Mouse (Mus musculus) hindbrain, postnatal 0 days (tissue): ENCODE measurements around the gene Ctdspl. TPM values are rescaled to one million over a fixed set of nuclear protein-coding genes. Genes with fewer than 3 reads are reported as not detected.

Source experiments
- ATAC-seq: fragments of 200-750 bp; cut with Nextera tagmentation; 2 replicates; pipeline ENCODE4 v1.8.0; 2017; ENCODE audit warnings: mild to moderate bottlenecking, moderate TSS enrichment, moderate library complexity
- DNase-seq: peaks from one replicate; pipeline ENCODE4 v3.0.0-alpha.2; 2015; ENCODE audit warnings: low spot score
- H3K27ac ChIP-seq: fragments of 300-500 bp; sonication (generic); 2 replicates; pipeline ENCODE4 v1.5.1; 2014; ENCODE audit warnings: mild to moderate bottlenecking
- H3K27me3 ChIP-seq: fragments of 300-500 bp; sonication (generic); 2 replicates; pipeline ENCODE4 v1.6.1; 2014; ENCODE audit warnings: low read length, mixed read lengths; ENCODE audit not compliant: insufficient read depth
- H3K36me3 ChIP-seq: fragments of 300-500 bp; sonication (generic); 2 replicates; pipeline ENCODE4 v1.6.1; 2014; ENCODE audit warnings: low read length, mixed read lengths; ENCODE audit not compliant: insufficient read depth
- H3K4me1 ChIP-seq: fragments of 300-500 bp; sonication (generic); 2 replicates; pipeline ENCODE4 v1.6.1; 2014; ENCODE audit warnings: antibody characterized with exemption, low read length, mixed read lengths; ENCODE audit not compliant: insufficient read depth
- H3K4me2 ChIP-seq: fragments of 300-500 bp; sonication (generic); 2 replicates; pipeline ENCODE4 v1.6.1; 2014; ENCODE audit warnings: low read depth, mild to moderate bottlenecking, low read length, moderate library complexity, mixed read lengths
- H3K4me3 ChIP-seq: fragments of 300-500 bp; sonication (generic); 2 replicates; pipeline ENCODE4 v1.5.1; 2014; ENCODE audit warnings: low read length
- H3K9ac ChIP-seq: fragments of 300-500 bp; sonication (generic); replicated peaks from 2 replicates; pipeline ENCODE4 v1.6.1; 2014; ENCODE audit warnings: mild to moderate bottlenecking, low read length, moderate library complexity, mixed read lengths
- H3K9me3 ChIP-seq: fragments of 300-500 bp; sonication (generic); 2 replicates; pipeline ENCODE4 v1.6.1; 2016; ENCODE audit warnings: low read length, mixed read lengths
- CTCF ChIP-seq: IDR thresholded peaks from 2 replicates; pipeline ENCODE4 v1.5.1; 2016; ENCODE audit warnings: antibody characterized with exemption, control low read depth, low read depth
- WGBS: fragments of 180-500 bp; shearing (Covaris S2); extraction: QIAGEN DNeasy Blood & Tissue Kit; methylation state at CpG from one replicate; pipeline ENCODE4 v1.1.7; 2014; 5-methylcytosine and 5-hydroxymethylcytosine counted together
- polyA plus RNA-seq: library from polyadenylated mRNA; unstranded; fragments of >200 nt; fragmentation: Nextera tagmentation; extraction: Ambion mirVana; gene quantifications from 2 replicates; pipeline ENCODE4 v1.2.1, GENCODE M21; 2015
- total RNA-seq: library from RNA; depleted of rRNA; stranded (reverse); fragments of >200 nt; gene quantifications from 2 replicates; pipeline ENCODE4 v1.2.3, GENCODE M21; 2014

Ctdspl gene
- total and polyA plus RNA-seq, 2 experiments from 2014 or later: 5.5 to 8.4 TPM

DNA sequence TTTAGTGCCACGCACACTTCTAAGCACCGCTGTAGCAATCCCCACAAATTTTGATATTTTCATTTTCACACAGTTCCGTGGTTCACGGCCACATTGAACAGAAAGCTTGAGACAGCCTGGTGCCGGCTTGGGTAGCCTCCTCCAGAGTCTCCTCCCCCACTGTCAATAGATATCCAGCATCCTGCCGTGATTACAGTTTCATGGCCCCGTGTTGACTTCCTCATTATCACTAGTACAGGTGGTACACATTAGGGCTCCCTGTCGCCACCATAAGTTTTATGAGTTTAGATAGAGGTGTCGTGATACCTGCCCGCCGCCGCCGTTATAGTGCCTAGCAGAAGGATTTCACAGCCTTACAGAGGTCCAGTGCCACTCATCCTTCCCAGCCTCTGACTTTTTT lies 8.8 kb downstream of the Ctdspl start:
- Histone ChIP-seq H3K4me1 (no peaks in the 10 kb centered on the region; the same call in 1 of the 2 replicates), H3K9me3 (no peaks in the 10 kb centered on the region), H3K9ac (no peak overlapping the region), H3K36me3 (no peaks in the 10 kb centered on the region), H3K27ac (no peak overlapping the region), H3K4me3 (no peak overlapping the region), H3K27me3 (no peaks in the 10 kb centered on the region), H3K4me2 (no peak overlapping the region)
- DNase-seq: no peak
- ATAC-seq: no peak
- TF ChIP-seq CTCF: no peak
- 87% methylated on average over 13 of the region's 13 CpGs for WGBS

DNA sequence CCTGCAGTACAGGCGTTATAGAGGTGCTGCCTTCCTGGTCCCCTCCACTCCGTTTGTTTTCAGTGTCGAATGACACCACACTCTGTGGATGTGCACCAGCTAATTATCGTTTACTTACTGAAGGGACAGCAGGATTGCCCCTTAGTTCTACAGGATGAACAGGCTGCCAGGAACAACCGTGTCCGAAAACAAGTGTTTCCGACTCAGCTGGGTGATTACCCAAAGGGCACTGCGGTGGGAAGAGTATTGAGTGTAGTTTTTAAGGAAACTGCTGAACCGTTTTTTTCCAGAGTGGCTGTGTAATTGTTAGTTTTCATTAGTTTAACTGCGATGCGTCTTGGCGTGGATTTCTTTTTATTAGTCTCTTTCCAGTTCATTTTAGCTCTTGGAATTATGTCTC lies 9.8 kb downstream of the Ctdspl start:
- no peak overlapping the region for H3K4me2 ChIP-seq
- no peak for ATAC-seq
- no peaks in the 10 kb centered on the region for H3K27me3 ChIP-seq
- no peaks in the 10 kb centered on the region for H3K36me3 ChIP-seq
- TF ChIP-seq CTCF: no peak
- H3K4me3 ChIP-seq: no peak overlapping the region
- no peak overlapping the region for H3K9ac ChIP-seq
- no peak overlapping the region for H3K27ac ChIP-seq
- no peaks in the 10 kb centered on the region; the same call in 1 of the 2 replicates for H3K4me1 ChIP-seq
- 50% methylated on average over 12 of the region's 12 CpGs for WGBS
- DNase-seq: peak; percentile 23
- H3K9me3 ChIP-seq: no peaks in the 10 kb centered on the region

DNA sequence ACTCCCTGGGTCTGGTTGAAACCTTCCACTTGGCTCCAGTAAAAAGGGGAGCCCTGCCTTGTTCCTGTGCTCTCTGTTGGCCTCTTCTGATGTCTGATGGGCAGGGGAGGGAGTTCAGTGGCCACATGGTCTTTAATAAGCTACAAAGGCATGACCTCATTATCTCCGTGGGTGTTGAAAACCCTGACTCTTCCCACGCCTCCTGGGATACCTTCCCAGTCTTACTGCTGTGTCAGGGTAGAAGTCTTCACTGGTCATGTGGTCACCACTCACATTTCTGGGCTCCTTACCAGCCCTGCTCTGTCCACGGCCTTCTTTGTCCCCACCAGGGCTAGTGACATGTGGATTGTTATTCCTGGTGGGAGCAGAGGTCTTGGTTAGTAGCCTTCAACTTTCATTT lies 11.3 kb downstream of the Ctdspl start:
- H3K9me3 ChIP-seq: no peaks in the 10 kb centered on the region
- no peak for TF ChIP-seq CTCF
- H3K36me3 ChIP-seq: no peaks in the 10 kb centered on the region
- no peak overlapping the region for H3K9ac ChIP-seq
- peak; percentile 18 for DNase-seq
- peak; percentile 68 for ATAC-seq
- H3K27ac ChIP-seq: no peak overlapping the region
- no peak overlapping the region for H3K4me3 ChIP-seq
- H3K27me3 ChIP-seq: no peaks in the 10 kb centered on the region
- no peaks in the 10 kb centered on the region; the same call in 1 of the 2 replicates for H3K4me1 ChIP-seq
- no peak overlapping the region for H3K4me2 ChIP-seq
- 39% methylated on average over 3 of the region's 3 CpGs for WGBS

DNA sequence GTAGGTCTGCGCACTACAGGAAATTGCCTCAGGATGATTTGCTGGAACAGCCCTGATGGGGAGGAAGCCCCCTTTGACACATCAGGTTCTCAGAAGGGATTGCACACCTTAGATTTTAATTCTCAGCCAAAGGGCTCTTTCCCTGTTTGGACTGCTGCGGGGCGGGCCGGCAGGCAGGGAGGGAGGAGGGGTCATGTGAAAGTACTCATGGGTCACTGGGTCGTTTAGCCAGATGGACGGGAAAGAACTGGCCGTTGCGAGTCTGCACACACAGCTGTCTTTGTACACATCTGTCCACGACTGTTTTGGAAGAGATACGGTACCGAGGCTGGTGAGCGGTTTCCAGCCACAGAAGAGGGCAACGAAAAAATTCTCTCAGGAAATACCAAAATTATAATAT lies 13.2 kb downstream of the Ctdspl start:
- no peak for TF ChIP-seq CTCF
- Histone ChIP-seq H3K27ac (no peak overlapping the region), H3K9me3 (no peaks in the 10 kb centered on the region), H3K4me3 (no peak overlapping the region), H3K9ac (no peak overlapping the region), H3K4me1 (no peaks in the 10 kb centered on the region; the same call in 1 of the 2 replicates), H3K4me2 (no peak overlapping the region), H3K27me3 (no peaks in the 10 kb centered on the region), H3K36me3 (no peaks in the 10 kb centered on the region)
- ATAC-seq: no peak
- DNase-seq: no peak
- WGBS: 36% methylated on average over 13 of the region's 13 CpGs

DNA sequence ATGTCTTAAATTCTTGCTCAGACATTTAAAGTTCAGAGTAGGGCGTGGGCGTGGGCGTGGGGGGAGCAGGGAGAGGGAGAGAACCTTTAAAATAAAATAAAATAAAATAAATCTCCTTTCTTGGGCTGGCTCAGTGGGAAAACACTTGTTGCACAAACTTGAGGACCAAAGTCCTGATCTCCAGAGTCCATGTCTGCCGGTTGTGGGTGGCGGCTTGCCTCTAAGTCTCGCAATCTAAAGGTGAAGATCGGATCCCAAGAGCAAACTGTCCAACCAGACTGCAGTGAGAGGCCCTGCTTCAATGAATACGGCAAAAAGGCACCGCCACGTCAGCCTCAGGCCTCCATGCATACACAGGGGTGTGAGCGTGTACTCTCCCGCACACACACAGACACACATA lies 13.6 kb downstream of the Ctdspl start:
- no peak for ATAC-seq
- Histone ChIP-seq H3K4me2 (no peak overlapping the region), H3K9ac (no peak overlapping the region), H3K27ac (no peak overlapping the region), H3K4me1 (no peaks in the 10 kb centered on the region; the same call in 1 of the 2 replicates), H3K9me3 (no peaks in the 10 kb centered on the region), H3K36me3 (no peaks in the 10 kb centered on the region), H3K27me3 (no peaks in the 10 kb centered on the region), H3K4me3 (no peak overlapping the region)
- whole genome bisulfite sequencing: 85% methylated on average over 12 of the region's 12 CpGs
- TF ChIP-seq CTCF: no peak
- DNase-seq: no peak

GRCm38 (mm10) chr9:118940591-118941207 lies 14.4 kb downstream of the Ctdspl start:
- no peak for TF ChIP-seq CTCF
- no peaks in the 10 kb centered on the region for H3K27me3 ChIP-seq
- no peaks in the 10 kb centered on the region for H3K36me3 ChIP-seq
- ATAC-seq: no peak
- WGBS: 70% methylated on average over 12 of the region's 12 CpGs
- no peak overlapping the region for H3K4me2 ChIP-seq
- H3K4me1 ChIP-seq: no peaks in the 10 kb centered on the region; the same call in 1 of the 2 replicates
- DNase-seq: peak; percentile 17
- no peak overlapping the region for H3K27ac ChIP-seq
- no peak overlapping the region for H3K4me3 ChIP-seq
- H3K9me3 ChIP-seq: no peaks in the 10 kb centered on the region
- H3K9ac ChIP-seq: no peak overlapping the region

DNA sequence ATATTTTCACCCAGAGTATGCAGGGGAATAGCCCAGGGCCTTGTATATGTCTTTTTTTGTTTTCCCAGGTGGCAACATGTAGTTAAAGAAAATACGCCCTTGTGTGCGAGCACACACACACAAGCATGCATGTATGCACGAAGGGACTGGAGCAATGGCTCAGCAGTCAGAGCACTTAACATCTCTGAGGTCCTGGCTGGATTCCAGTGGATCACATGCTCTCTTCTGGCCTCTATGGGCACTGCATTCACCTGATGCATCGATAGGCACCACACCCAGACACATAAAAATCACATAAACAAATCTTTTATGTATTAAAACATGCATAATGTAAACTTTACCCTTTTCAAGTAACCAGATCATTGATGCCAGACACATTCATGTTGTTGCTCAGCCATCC lies 15.8 kb downstream of the Ctdspl start:
- Histone ChIP-seq H3K4me1 (no peaks in the 10 kb centered on the region; the same call in 1 of the 2 replicates), H3K27ac (no peak overlapping the region), H3K9me3 (no peaks in the 10 kb centered on the region), H3K4me2 (no peak overlapping the region), H3K4me3 (no peak overlapping the region), H3K27me3 (no peaks in the 10 kb centered on the region), H3K36me3 (no peaks in the 10 kb centered on the region), H3K9ac (no peak overlapping the region)
- WGBS: 84% methylated on average over 4 of the region's 4 CpGs
- ATAC-seq: no peak
- DNase-seq: no peak
- 0 out of 2 replicates have a peak, but pooled peaks have one; percentile 10 for TF ChIP-seq CTCF
